Mouse (Mus musculus): ENCODE data around the gene Cpeb3.

GRCm38 (mm10) chr19:37100689-37101088 is 107.7 kb downstream of the Cpeb3 start:
- TF ChIP-seq POLR2A (IDR thresholded peaks at IDR 0.05; ENCODE audit: insufficient read depth, low read depth, low read length) (no peak), CTCF (IDR thresholded peaks at IDR 0.05; ENCODE audit: insufficient read depth, low read depth, low read length) (no peak)
